Mouse (Mus musculus): ENCODE measurements around the gene Pde3a. TPM values are rescaled to one million over a fixed set of nuclear protein-coding genes. Genes with fewer than 3 reads are reported as not detected.

Gene Pde3a
- polyA plus RNA-seq, 1 experiment from 2014 or later, result 12.0 TPM

- H3K4me3 ChIP-seq (ENCODE audit: low read depth, low read length), result no peak overlapping the region
- WGBS, result 83% methylated on average over 3 of the region's 3 CpGs
- no peak overlapping the region for H3K27ac ChIP-seq (ENCODE audit: low read length)
- no peak for ATAC-seq (ENCODE audit: insufficient number of reproducible peaks, insufficient read depth, low FRiP score, low read depth)
- H3K4me1 ChIP-seq (ENCODE audit: control insufficient read depth, insufficient read depth, low read length), result 0 out of 2 replicates have a peak, but pooled peaks cover 4% of the 10 kb centered on the region
- no peak overlapping the region for H3K4me2 ChIP-seq (replicated peaks; ENCODE audit: low read depth, low read length)
- no peaks in the 10 kb centered on the region for H3K27me3 ChIP-seq (ENCODE audit: control insufficient read depth, insufficient read depth, low read length)
- H3K9ac ChIP-seq (replicated peaks; ENCODE audit: low read depth, low read length), result no peak overlapping the region
- no peaks in the 10 kb centered on the region for H3K9me3 ChIP-seq (ENCODE audit: control insufficient read depth, low read depth, low read length)
- no peaks in the 10 kb centered on the region for H3K36me3 ChIP-seq (ENCODE audit: control insufficient read depth, insufficient read depth, low read length)
Measured at GRCm38 (mm10) chr6:141271579-141271978, 22.5 kb downstream of the Pde3a start.

DNA sequence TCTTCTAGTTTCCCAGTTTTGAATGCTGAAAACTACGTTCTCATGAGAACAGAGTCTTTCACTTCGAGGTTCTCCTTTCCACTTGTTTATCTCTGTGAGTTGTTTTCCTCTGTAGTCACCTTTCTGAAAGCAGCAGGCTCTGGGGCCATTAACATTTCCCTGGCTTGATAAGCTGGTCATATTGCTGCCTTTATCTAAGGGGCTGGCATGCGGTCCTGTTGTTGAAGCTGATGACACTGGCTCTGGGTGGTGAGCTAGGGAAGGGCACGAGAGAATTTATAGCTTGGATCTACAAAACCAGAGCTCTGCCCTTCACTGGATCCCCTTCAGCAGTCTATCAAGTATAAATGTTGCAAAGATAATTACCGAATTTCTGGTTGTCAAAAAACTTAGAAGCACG is 24.6 kb downstream of the Pde3a start:
- no peak overlapping the region for H3K27ac ChIP-seq (ENCODE audit: low read length)
- H3K4me2 ChIP-seq (replicated peaks; ENCODE audit: low read depth, low read length), result no peak overlapping the region
- no peaks in the 10 kb centered on the region for H3K4me1 ChIP-seq (ENCODE audit: control insufficient read depth, insufficient read depth, low read length)
- WGBS, result 87% methylated on average over 6 of the region's 6 CpGs
- no peaks in the 10 kb centered on the region for H3K36me3 ChIP-seq (ENCODE audit: control insufficient read depth, insufficient read depth, low read length)
- no peak overlapping the region for H3K9ac ChIP-seq (replicated peaks; ENCODE audit: low read depth, low read length)
- ATAC-seq (ENCODE audit: insufficient number of reproducible peaks, insufficient read depth, low FRiP score, low read depth), result no peak
- H3K9me3 ChIP-seq (ENCODE audit: control insufficient read depth, low read depth, low read length), result no peaks in the 10 kb centered on the region
- H3K4me3 ChIP-seq (ENCODE audit: low read depth, low read length), result no peak overlapping the region
- H3K27me3 ChIP-seq (ENCODE audit: control insufficient read depth, insufficient read depth, low read length), result no peaks in the 10 kb centered on the region

DNA sequence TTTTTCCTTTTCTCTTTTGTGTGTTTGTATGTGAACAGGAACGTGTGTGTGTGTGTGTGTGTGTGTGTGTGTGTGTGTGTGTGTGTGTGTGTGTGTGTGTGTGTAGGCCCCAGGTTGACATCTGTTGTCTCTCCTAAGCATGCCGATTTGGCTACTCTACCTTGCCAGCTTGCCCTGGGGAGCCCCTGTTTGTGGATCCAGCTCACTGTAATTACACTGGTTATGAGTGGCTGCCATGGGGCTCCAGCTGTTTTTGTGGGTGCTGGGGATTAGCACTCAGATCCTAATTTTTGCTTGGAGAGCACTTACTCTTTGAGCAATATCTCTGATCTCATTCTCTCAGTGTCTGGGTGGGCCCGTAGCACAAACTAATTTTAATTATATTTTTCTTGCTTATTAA is 32.6 kb downstream of the Pde3a start:
- H3K4me3 ChIP-seq (ENCODE audit: low read depth, low read length), result no peak overlapping the region

GRCm38 (mm10) chr6:141282796-141283195 is 33.7 kb downstream of the Pde3a start:
- H3K36me3 ChIP-seq (ENCODE audit: control insufficient read depth, insufficient read depth, low read length), result no peaks in the 10 kb centered on the region

More for the DNA sequence above, 32.6 kb downstream of the Pde3a start:
- Histone ChIP-seq H3K4me1 (ENCODE audit: control insufficient read depth, insufficient read depth, low read length) (no peaks in the 10 kb centered on the region), H3K27ac (ENCODE audit: low read length) (no peak overlapping the region), H3K9me3 (ENCODE audit: control insufficient read depth, low read depth, low read length) (no peaks in the 10 kb centered on the region), H3K4me2 (replicated peaks; ENCODE audit: low read depth, low read length) (no peak overlapping the region), H3K9ac (replicated peaks; ENCODE audit: low read depth, low read length) (no peak overlapping the region), H3K27me3 (ENCODE audit: control insufficient read depth, insufficient read depth, low read length) (no peaks in the 10 kb centered on the region), H3K36me3 (ENCODE audit: control insufficient read depth, insufficient read depth, low read length) (no peaks in the 10 kb centered on the region)
- WGBS, result 81% methylated on average over 3 of the region's 3 CpGs
- no peak for ATAC-seq (ENCODE audit: insufficient number of reproducible peaks, insufficient read depth, low FRiP score, low read depth)

GRCm38 (mm10) chr6:141291195-141291594 is 42.1 kb downstream of the Pde3a start:
- no peaks in the 10 kb centered on the region for H3K36me3 ChIP-seq (ENCODE audit: control insufficient read depth, insufficient read depth, low read length)
- H3K4me2 ChIP-seq (replicated peaks; ENCODE audit: low read depth, low read length), result no peak overlapping the region
- ATAC-seq (ENCODE audit: insufficient number of reproducible peaks, insufficient read depth, low FRiP score, low read depth), result no peak
- H3K9ac ChIP-seq (replicated peaks; ENCODE audit: low read depth, low read length), result no peak overlapping the region
- H3K4me1 ChIP-seq (ENCODE audit: control insufficient read depth, insufficient read depth, low read length), result no peaks in the 10 kb centered on the region
- 92% methylated on average over 2 of the region's 2 CpGs for WGBS
- H3K27ac ChIP-seq (ENCODE audit: low read length), result no peak overlapping the region
- no peak overlapping the region for H3K4me3 ChIP-seq (ENCODE audit: low read depth, low read length)
- H3K27me3 ChIP-seq (ENCODE audit: control insufficient read depth, insufficient read depth, low read length), result no peaks in the 10 kb centered on the region
- no peaks in the 10 kb centered on the region for H3K9me3 ChIP-seq (ENCODE audit: control insufficient read depth, low read depth, low read length)

More at GRCm38 (mm10) chr6:141282796-141283195, 33.7 kb downstream of the Pde3a start:
- no peaks in the 10 kb centered on the region for H3K27me3 ChIP-seq (ENCODE audit: control insufficient read depth, insufficient read depth, low read length)
- no peak overlapping the region for H3K9ac ChIP-seq (replicated peaks; ENCODE audit: low read depth, low read length)
- no peak overlapping the region for H3K27ac ChIP-seq (ENCODE audit: low read length)
- no peaks in the 10 kb centered on the region for H3K4me1 ChIP-seq (ENCODE audit: control insufficient read depth, insufficient read depth, low read length)
- WGBS, result 80% methylated on average over 7 of the region's 7 CpGs
- H3K9me3 ChIP-seq (ENCODE audit: control insufficient read depth, low read depth, low read length), result no peaks in the 10 kb centered on the region
- no peak overlapping the region for H3K4me3 ChIP-seq (ENCODE audit: low read depth, low read length)
- H3K4me2 ChIP-seq (replicated peaks; ENCODE audit: low read depth, low read length), result no peak overlapping the region
- no peak for ATAC-seq (ENCODE audit: insufficient number of reproducible peaks, insufficient read depth, low FRiP score, low read depth)

DNA sequence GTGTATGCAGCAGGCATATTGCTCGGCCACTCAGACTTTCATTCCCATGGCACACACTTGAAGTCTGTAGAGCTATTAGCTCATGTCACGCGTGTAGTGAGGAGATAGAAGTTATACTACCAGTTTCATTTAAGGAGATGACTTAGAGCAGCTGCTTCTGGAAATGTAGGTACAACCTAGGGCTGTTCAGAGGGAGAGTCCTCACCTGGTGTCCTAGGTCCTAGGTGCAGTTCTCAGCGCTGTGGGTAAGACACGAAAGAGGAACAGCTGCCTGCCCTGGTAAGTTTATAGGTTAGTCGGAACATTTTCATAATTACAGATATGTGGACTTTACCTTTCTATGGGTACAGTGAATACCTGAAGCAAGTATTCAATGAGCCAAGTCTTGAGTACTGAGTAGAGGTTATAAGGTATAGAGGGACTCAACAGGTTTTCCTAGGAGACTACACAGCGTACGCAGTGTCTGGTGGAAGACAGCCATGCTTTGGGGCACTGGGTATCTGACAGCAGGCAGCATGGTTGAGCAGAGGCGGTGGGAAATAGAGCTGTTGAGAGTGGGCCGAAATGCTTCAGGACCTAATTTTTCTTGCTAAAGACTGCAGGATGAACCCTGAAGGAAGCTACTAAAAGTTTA is 43.9 kb downstream of the Pde3a start:
- Histone ChIP-seq H3K27ac (ENCODE audit: low read length) (no peak overlapping the region), H3K36me3 (ENCODE audit: control insufficient read depth, insufficient read depth, low read length) (no peaks in the 10 kb centered on the region), H3K4me2 (replicated peaks; ENCODE audit: low read depth, low read length) (no peak overlapping the region), H3K4me1 (ENCODE audit: control insufficient read depth, insufficient read depth, low read length) (no peaks in the 10 kb centered on the region), H3K9ac (replicated peaks; ENCODE audit: low read depth, low read length) (no peak overlapping the region), H3K27me3 (ENCODE audit: control insufficient read depth, insufficient read depth, low read length) (no peaks in the 10 kb centered on the region), H3K9me3 (ENCODE audit: control insufficient read depth, low read depth, low read length) (no peaks in the 10 kb centered on the region), H3K4me3 (ENCODE audit: low read depth, low read length) (no peak overlapping the region)
- no peak for ATAC-seq (ENCODE audit: insufficient number of reproducible peaks, insufficient read depth, low FRiP score, low read depth)
- 86% methylated on average over 10 of the region's 10 CpGs for WGBS

DNA sequence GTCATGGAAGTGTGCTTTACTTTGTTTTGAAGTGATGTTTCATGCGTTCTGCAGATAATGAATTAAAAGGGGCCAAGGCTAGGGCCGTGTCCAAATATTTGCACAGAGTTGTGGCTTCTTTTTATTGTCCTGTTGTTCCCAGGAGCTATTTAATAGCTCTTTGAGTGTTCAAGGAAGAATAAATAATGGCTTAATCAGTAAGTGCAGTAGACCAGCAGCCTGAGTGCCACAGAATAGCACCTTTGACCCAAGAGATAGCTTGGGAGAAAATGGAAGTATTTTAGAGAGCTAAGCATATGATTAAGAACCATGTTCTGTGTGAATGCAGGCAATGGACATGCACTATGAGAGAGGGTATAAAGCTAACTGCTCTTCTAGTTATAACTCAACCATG is 44.4 kb downstream of the Pde3a start:
- Histone ChIP-seq H3K4me3 (ENCODE audit: low read depth, low read length) (no peak overlapping the region), H3K4me1 (ENCODE audit: control insufficient read depth, insufficient read depth, low read length) (no peaks in the 10 kb centered on the region), H3K27ac (ENCODE audit: low read length) (no peak overlapping the region), H3K27me3 (ENCODE audit: control insufficient read depth, insufficient read depth, low read length) (no peaks in the 10 kb centered on the region), H3K4me2 (replicated peaks; ENCODE audit: low read depth, low read length) (no peak overlapping the region), H3K9me3 (ENCODE audit: control insufficient read depth, low read depth, low read length) (no peaks in the 10 kb centered on the region), H3K9ac (replicated peaks; ENCODE audit: low read depth, low read length) (no peak overlapping the region), H3K36me3 (ENCODE audit: control insufficient read depth, insufficient read depth, low read length) (no peaks in the 10 kb centered on the region)
- WGBS, result 47% methylated on average over 2 of the region's 2 CpGs
- ATAC-seq (ENCODE audit: insufficient number of reproducible peaks, insufficient read depth, low FRiP score, low read depth), result no peak

- Histone ChIP-seq H3K9ac (replicated peaks; ENCODE audit: low read depth, low read length) (no peak overlapping the region), H3K9me3 (ENCODE audit: control insufficient read depth, low read depth, low read length) (no peaks in the 10 kb centered on the region), H3K4me3 (ENCODE audit: low read depth, low read length) (no peak overlapping the region), H3K4me2 (replicated peaks; ENCODE audit: low read depth, low read length) (no peak overlapping the region), H3K27ac (ENCODE audit: low read length) (no peak overlapping the region), H3K27me3 (ENCODE audit: control insufficient read depth, insufficient read depth, low read length) (no peaks in the 10 kb centered on the region), H3K36me3 (ENCODE audit: control insufficient read depth, insufficient read depth, low read length) (no peaks in the 10 kb centered on the region), H3K4me1 (ENCODE audit: control insufficient read depth, insufficient read depth, low read length) (no peaks in the 10 kb centered on the region)
- WGBS, result 78% methylated on average over 3 of the region's 3 CpGs
- no peak for ATAC-seq (ENCODE audit: insufficient number of reproducible peaks, insufficient read depth, low FRiP score, low read depth)
Measured at GRCm38 (mm10) chr6:141295264-141295663, 46.2 kb downstream of the Pde3a start.

Data from stomach, embryonic 14.5 days (tissue).